Mouse (Mus musculus) bone marrow, adult 2 months (tissue): Measurements from ENCODE around the gene Med12l.

Experiments used
- CTCF ChIP-seq: fragments of 200-500 bp; IDR thresholded peaks from 2 replicates; pipeline ENCODE4 v1.5.1; 2011; ENCODE audit warnings: low read length, control low read depth; ENCODE audit not compliant: control insufficient read depth, insufficient read depth
- POLR2A ChIP-seq: fragments of 200-500 bp; IDR thresholded peaks from 2 replicates; pipeline ENCODE4 v1.6.1; 2011; ENCODE audit warnings: low read depth, mild to moderate bottlenecking, control low read depth, low read length, borderline replicate concordance; ENCODE audit not compliant: control insufficient read depth

DNA sequence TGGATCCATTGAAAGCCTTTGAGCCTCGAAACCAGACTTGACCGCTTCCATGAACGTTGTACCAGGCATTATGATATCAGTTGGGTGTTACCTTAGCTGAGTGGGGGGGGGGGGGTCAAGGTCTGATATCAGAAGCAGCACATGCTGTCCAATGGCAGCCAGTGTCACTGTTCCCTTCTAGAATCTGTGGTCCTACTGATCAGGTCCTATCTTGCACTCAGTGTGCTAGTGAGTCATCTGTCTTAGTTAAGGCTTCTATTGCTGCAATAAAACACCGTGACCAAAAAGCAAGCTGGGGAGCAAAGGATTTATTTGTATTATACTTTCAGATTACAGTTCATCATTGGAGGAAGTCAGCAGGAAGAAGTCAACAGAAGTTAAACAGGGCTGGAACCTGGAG lies 57.8 kb downstream of the Med12l start:
- no peak for TF ChIP-seq CTCF
- TF ChIP-seq POLR2A: no peak
